Mouse (Mus musculus) spleen, postnatal 4 days (tissue): ENCODE data around the gene Tmem131.

Experiments used
- DNase-seq, 2 experiments: peaks; one replicate each; pipeline ENCODE4 v3.0.0; 2022; ENCODE audit warnings: low spot score in 2 of 2

Gene Tmem131

GRCm38 (mm10) chr1:36938801-36939286 lies 4.6 kb downstream of the Tmem131 start:
- peak; percentile 46 to 84 for DNase-seq

GRCm38 (mm10) chr1:36938348-36938747 lies 5.1 kb downstream of the Tmem131 start:
- no peak for DNase-seq

GRCm38 (mm10) chr1:36937648-36938047 lies 5.8 kb downstream of the Tmem131 start:
- no peak for DNase-seq

GRCm38 (mm10) chr1:36937015-36937414 lies 6.5 kb downstream of the Tmem131 start:
- DNase-seq = no peak

- DNase-seq = no peak
Observed at GRCm38 (mm10) chr1:36936567-36936966, 6.9 kb downstream of the Tmem131 start.

- no peak for DNase-seq
Observed at GRCm38 (mm10) chr1:36934778-36935177, 8.7 kb downstream of the Tmem131 start.

GRCm38 (mm10) chr1:36933965-36934585 lies 9.4 kb downstream of the Tmem131 start:
- DNase-seq = peak; percentile 54 to 62

- peak in 1 of 2 experiments; percentile 51 for DNase-seq
Observed at GRCm38 (mm10) chr1:36932231-36932630, 11.2 kb downstream of the Tmem131 start.

GRCm38 (mm10) chr1:36930911-36931310 lies 12.6 kb downstream of the Tmem131 start:
- DNase-seq = peak in 1 of 2 experiments; percentile 45

- peak in 1 of 2 experiments; percentile 58 for DNase-seq
Observed at GRCm38 (mm10) chr1:36929996-36930395, 13.5 kb downstream of the Tmem131 start.

- peak in 1 of 2 experiments; percentile 56 for DNase-seq
Observed at GRCm38 (mm10) chr1:36928357-36929330, 14.8 kb downstream of the Tmem131 start.

GRCm38 (mm10) chr1:36927569-36927968 lies 15.9 kb downstream of the Tmem131 start:
- DNase-seq = peak in 1 of 2 experiments; percentile 47

GRCm38 (mm10) chr1:36926738-36927137 lies 16.7 kb downstream of the Tmem131 start:
- peak in 1 of 2 experiments; percentile 56 for DNase-seq

GRCm38 (mm10) chr1:36926246-36926645 lies 17.2 kb downstream of the Tmem131 start:
- DNase-seq = peak in 1 of 2 experiments; percentile 48

- peak in 1 of 2 experiments; percentile 50 for DNase-seq
Observed at GRCm38 (mm10) chr1:36925781-36926180, 17.7 kb downstream of the Tmem131 start.

GRCm38 (mm10) chr1:36924853-36925252 lies 18.6 kb downstream of the Tmem131 start:
- DNase-seq = peak in 1 of 2 experiments; percentile 44

GRCm38 (mm10) chr1:36923911-36924310 lies 19.6 kb downstream of the Tmem131 start:
- no peak for DNase-seq

GRCm38 (mm10) chr1:36922623-36923421 lies 20.6 kb downstream of the Tmem131 start:
- DNase-seq = no peak

- no peak for DNase-seq
Observed at GRCm38 (mm10) chr1:36921614-36922393, 21.7 kb downstream of the Tmem131 start.

GRCm38 (mm10) chr1:36920726-36921125 lies 22.7 kb downstream of the Tmem131 start:
- no peak for DNase-seq
